Mouse (Mus musculus) testis, postnatal 10 days (tissue): ENCODE measurements around the gene Tmem151b.
A peak's percentile ranks its signal among the peaks of the same experiment; 100 is the strongest.

Experiments used
- DNase-seq: peaks from one replicate; pipeline ENCODE4 v3.0.0; 2021; ENCODE audit warnings: low spot score

Tmem151b gene

GRCm38 (mm10) chr17:45584096-45584896 is 34.8 kb upstream of the Tmem151b start:
- peak; percentile 95 for DNase-seq

GRCm38 (mm10) chr17:45582715-45583355 is 33.4 kb upstream of the Tmem151b start:
- no peak for DNase-seq

GRCm38 (mm10) chr17:45582188-45582587 is 32.7 kb upstream of the Tmem151b start:
- DNase-seq: no peak

GRCm38 (mm10) chr17:45581567-45581983 is 32.1 kb upstream of the Tmem151b start:
- peak; percentile 75 for DNase-seq

- no peak for DNase-seq
Observed at GRCm38 (mm10) chr17:45580958-45581477, 31.5 kb upstream of the Tmem151b start.

- DNase-seq: no peak
Observed at GRCm38 (mm10) chr17:45579554-45579953, 30.1 kb upstream of the Tmem151b start.

- DNase-seq: no peak
Observed at GRCm38 (mm10) chr17:45578843-45579242, 29.4 kb upstream of the Tmem151b start.

GRCm38 (mm10) chr17:45578242-45578641 is 28.8 kb upstream of the Tmem151b start:
- DNase-seq: no peak

- DNase-seq: no peak
Observed at GRCm38 (mm10) chr17:45575123-45575897, 25.8 kb upstream of the Tmem151b start.

- peak; percentile 83 for DNase-seq
Observed at GRCm38 (mm10) chr17:45574129-45574761, 24.8 kb upstream of the Tmem151b start.

GRCm38 (mm10) chr17:45573780-45574123 is 24.3 kb upstream of the Tmem151b start:
- DNase-seq: peak; percentile 98

GRCm38 (mm10) chr17:45573087-45573779 is 23.8 kb upstream of the Tmem151b start, which contains the start of gene Hsp90ab1:
Gene Hsp90ab1 (minus strand): TSS chr17:45573271.
- DNase-seq: peak; percentile 100

- DNase-seq: peak; percentile 85
Observed at GRCm38 (mm10) chr17:45572103-45573086, 22.9 kb upstream of the Tmem151b start.

- no peak for DNase-seq
Observed at GRCm38 (mm10) chr17:45569999-45570398, 20.5 kb upstream of the Tmem151b start.

- no peak for DNase-seq
Observed at GRCm38 (mm10) chr17:45568990-45569389, 19.5 kb upstream of the Tmem151b start.

GRCm38 (mm10) chr17:45567162-45567601 is 17.7 kb upstream of the Tmem151b start:
- DNase-seq: no peak

GRCm38 (mm10) chr17:45566360-45567161 is 17.1 kb upstream of the Tmem151b start:
- DNase-seq: no peak

- no peak for DNase-seq
Observed at GRCm38 (mm10) chr17:45566031-45566359, 16.5 kb upstream of the Tmem151b start.

- no peak for DNase-seq
Observed at GRCm38 (mm10) chr17:45565103-45565502, 15.6 kb upstream of the Tmem151b start.
